Mouse (Mus musculus): ENCODE measurements around the gene Olfr771.
"Not testable (repeated sequence)": the region's sequence is repeated elsewhere in the genome, so short reads cannot be mapped to it uniquely, and the experiment has no call there.

Gene Olfr771

GRCm38 (mm10) chr10:129164651-129165050, at the start of gene Olfr771:
TSS of gene Olfr771 (minus strand) at chr10:129164751.
- no peak for DNase-seq (ENCODE audit: low spot score)

- DNase-seq (ENCODE audit: low spot score): not testable (repeated sequence)
Measured at GRCm38 (mm10) chr10:129187319-129187718, 22.8 kb upstream of the Olfr771 start, which contains the start of gene Olfr773. TSS of gene Olfr773 (minus strand) at chr10:129187419.

GRCm38 (mm10) chr10:129177821-129178220, 13.3 kb upstream of the Olfr771 start, which contains the start of gene Olfr772:
TSS of gene Olfr772 (minus strand) at chr10:129177921.
- not testable (repeated sequence) for DNase-seq (ENCODE audit: low spot score)

GRCm38 (mm10) chr10:129138898-129139297, 25.7 kb downstream of the Olfr771 start, which contains the start of gene Olfr770:
TSS of gene Olfr770 (minus strand) at chr10:129138998.
- no peak for DNase-seq (ENCODE audit: low spot score)

- no peak for DNase-seq (ENCODE audit: low spot score)
Measured at GRCm38 (mm10) chr10:129117761-129118160, 46.8 kb downstream of the Olfr771 start, which contains the start of gene Olfr769. TSS of gene Olfr769 (minus strand) at chr10:129117861.

GRCm38 (mm10) chr10:129115146-129115545, 49.4 kb downstream of the Olfr771 start:
- no peak for DNase-seq (ENCODE audit: low spot score)

Data from embryo, embryonic 10.5 days (tissue).